Mouse (Mus musculus): ENCODE results near the gene Pik3ap1.

GRCm38 (mm10) chr19:41418786-41419185, 33.9 kb upstream of the Pik3ap1 start:
- TF ChIP-seq CTCF (IDR thresholded peaks at IDR 0.05; ENCODE audit: low read depth) (no peak), EP300 (IDR thresholded peaks at IDR 0.05; ENCODE audit: low read depth) (no peak)
